Mouse (Mus musculus) T-cell, adult 2 months (primary cell): ENCODE measurements around the gene Sema3d.

Experiments
- DNase-seq: peaks from one replicate; pipeline ENCODE4 v3.0.0; 2022; ENCODE audit warnings: low spot score

The Sema3d gene

GRCm38 (mm10) chr5:12383133-12383959 lies at the start of gene Sema3d:
Gene Sema3d, plus strand, starts transcription at chr5:12383385.
- no peak for DNase-seq

- no peak for DNase-seq
Observed at GRCm38 (mm10) chr5:12377261-12377660, 5.9 kb upstream of the Sema3d start.

- DNase-seq, result no peak
Observed at GRCm38 (mm10) chr5:12378900-12379299, 4.3 kb upstream of the Sema3d start.

- no peak for DNase-seq
Observed at GRCm38 (mm10) chr5:12382010-12382409, 1.2 kb upstream of the Sema3d start.

- DNase-seq, result no peak
Observed at GRCm38 (mm10) chr5:12383960-12384285, 738 bp downstream of the Sema3d start.

GRCm38 (mm10) chr5:12392667-12393066 lies 9.5 kb downstream of the Sema3d start:
- no peak for DNase-seq

GRCm38 (mm10) chr5:12399271-12399670 lies 16.1 kb downstream of the Sema3d start:
- DNase-seq, result no peak

- no peak for DNase-seq
Observed at GRCm38 (mm10) chr5:12404229-12404628, 21.0 kb downstream of the Sema3d start.

- no peak for DNase-seq
Observed at GRCm38 (mm10) chr5:12412595-12412994, 29.4 kb downstream of the Sema3d start.

GRCm38 (mm10) chr5:12423264-12423663 lies 40.1 kb downstream of the Sema3d start:
- no peak for DNase-seq

- DNase-seq, result no peak
Observed at GRCm38 (mm10) chr5:12441737-12442136, 58.6 kb downstream of the Sema3d start.

GRCm38 (mm10) chr5:12442176-12443105 lies 59.3 kb downstream of the Sema3d start:
- no peak for DNase-seq

GRCm38 (mm10) chr5:12451089-12451488 lies 67.9 kb downstream of the Sema3d start:
- no peak for DNase-seq

- no peak for DNase-seq
Observed at GRCm38 (mm10) chr5:12454946-12455345, 71.8 kb downstream of the Sema3d start.

GRCm38 (mm10) chr5:12457509-12457908 lies 74.3 kb downstream of the Sema3d start:
- no peak for DNase-seq

GRCm38 (mm10) chr5:12467568-12468336 lies 84.6 kb downstream of the Sema3d start:
- DNase-seq, result no peak

- no peak for DNase-seq
Observed at GRCm38 (mm10) chr5:12474904-12475638, 91.9 kb downstream of the Sema3d start.

- no peak for DNase-seq
Observed at GRCm38 (mm10) chr5:12475639-12475916, 92.4 kb downstream of the Sema3d start.

GRCm38 (mm10) chr5:12487926-12488325 lies 104.7 kb downstream of the Sema3d start:
- no peak for DNase-seq

GRCm38 (mm10) chr5:12491704-12492103 lies 108.5 kb downstream of the Sema3d start:
- DNase-seq, result no peak

GRCm38 (mm10) chr5:12498227-12498928 lies 115.2 kb downstream of the Sema3d start:
- DNase-seq, result no peak
